Mouse (Mus musculus): Measurements from ENCODE around the gene Sh3bgrl2. TPM values are rescaled to one million over a fixed set of nuclear protein-coding genes. Genes with fewer than 3 reads are reported as not detected.

Sh3bgrl2 gene
- polyA plus RNA-seq, 1 experiment from 2014 or later: 10.9 TPM

DNA sequence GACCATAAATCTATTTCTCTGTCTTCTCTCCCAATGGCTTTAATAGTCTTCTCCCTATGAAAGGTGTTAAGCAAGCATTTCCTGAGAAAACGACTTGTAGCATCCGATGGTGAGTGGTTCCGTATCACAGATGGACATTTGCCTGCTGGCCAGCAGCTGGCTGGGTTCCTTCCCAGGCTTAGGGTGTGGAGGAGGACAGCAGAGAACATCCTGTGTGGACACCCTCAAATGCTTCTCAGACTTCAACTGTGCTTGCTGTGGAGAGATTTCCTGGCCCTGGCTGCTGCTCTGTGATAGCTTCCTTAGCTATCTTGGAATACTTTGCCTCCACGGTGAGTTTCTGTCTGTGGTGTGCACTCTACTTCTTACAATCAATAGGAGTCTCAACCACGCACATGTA lies 76.1 kb downstream of the Sh3bgrl2 start:
- Histone ChIP-seq H3K4me1 (replicated peaks) (peaks cover 10% of the 10 kb centered on the region), H3K27ac (no peak overlapping the region), H3K4me2 (no peak overlapping the region), H3K4me3 (no peak overlapping the region), H3K36me3 (no peaks in the 10 kb centered on the region), H3K9me3 (no peaks in the 10 kb centered on the region), H3K27me3 (no peaks in the 10 kb centered on the region), H3K9ac (no peak overlapping the region)
- 83% methylated on average over 5 of the region's 5 CpGs for WGBS
- ATAC-seq (ENCODE audit: low FRiP score): no peak

- WGBS: 80% methylated on average over 5 of the region's 5 CpGs
- H3K27ac ChIP-seq: no peak overlapping the region
- ATAC-seq (ENCODE audit: low FRiP score): no peak
Observed at GRCm38 (mm10) chr9:83625085-83625484, 77.0 kb downstream of the Sh3bgrl2 start.

GRCm38 (mm10) chr9:83628669-83629612 lies 80.8 kb downstream of the Sh3bgrl2 start:
- Histone ChIP-seq H3K4me2 (peak overlapping the region; percentile 35), H3K27me3 (no peaks in the 10 kb centered on the region), H3K4me1 (replicated peaks) (peaks cover 14% of the 10 kb centered on the region), H3K27ac (peak overlapping the region; percentile 90), H3K4me3 (0 out of 2 replicates have a peak overlapping the region, but pooled peaks have one; percentile 3), H3K9me3 (no peaks in the 10 kb centered on the region), H3K9ac (peak overlapping the region; percentile 47), H3K36me3 (no peaks in the 10 kb centered on the region)
- WGBS: 27% methylated on average over 19 of the region's 19 CpGs
- peak; percentile 82 for ATAC-seq (ENCODE audit: low FRiP score)

More at GRCm38 (mm10) chr9:83625085-83625484, 77.0 kb downstream of the Sh3bgrl2 start:
- no peaks in the 10 kb centered on the region for H3K9me3 ChIP-seq
- no peak overlapping the region for H3K4me3 ChIP-seq
- H3K4me1 ChIP-seq (replicated peaks): peaks cover 14% of the 10 kb centered on the region
- H3K36me3 ChIP-seq: no peaks in the 10 kb centered on the region
- no peak overlapping the region for H3K9ac ChIP-seq
- no peaks in the 10 kb centered on the region for H3K27me3 ChIP-seq
- H3K4me2 ChIP-seq: no peak overlapping the region

DNA sequence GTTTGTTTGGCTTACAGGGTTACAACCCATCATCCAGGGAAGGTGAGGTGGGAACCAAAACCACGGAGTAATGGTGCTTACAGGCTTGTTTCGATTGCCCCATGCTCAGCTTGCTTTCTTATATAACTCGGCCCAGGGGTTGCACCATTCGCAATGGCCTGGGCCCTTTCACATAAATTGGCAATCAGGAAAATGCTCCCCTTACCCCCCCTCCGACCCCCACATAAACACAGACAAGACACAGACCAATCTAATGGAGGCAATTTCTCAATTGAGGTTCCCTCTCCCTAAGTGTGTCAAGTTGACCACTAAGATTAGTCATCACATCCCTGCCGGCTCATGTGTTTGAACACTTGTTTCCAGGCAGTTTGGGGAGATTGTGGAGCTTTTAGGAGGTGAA lies 82.2 kb downstream of the Sh3bgrl2 start:
- no peak overlapping the region for H3K9ac ChIP-seq

DNA sequence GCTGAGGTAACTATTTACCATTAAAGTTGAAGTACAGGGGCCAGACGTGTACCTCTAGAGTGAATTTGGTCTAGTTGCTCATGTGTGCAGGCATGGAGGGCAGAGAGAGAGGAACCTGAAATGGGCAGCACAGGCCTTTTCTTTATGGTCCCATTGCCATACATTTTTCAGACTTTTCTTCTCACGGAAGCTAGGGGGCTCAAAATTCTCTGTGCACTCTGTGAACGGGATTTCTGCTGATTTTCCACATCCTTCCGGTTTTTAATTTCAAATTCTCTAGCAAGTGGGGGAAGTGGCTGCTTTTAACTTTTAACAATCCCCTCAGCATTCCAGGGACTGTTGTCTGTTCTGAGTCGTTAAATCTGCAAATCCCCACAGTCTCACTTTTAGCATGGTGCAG lies 83.8 kb downstream of the Sh3bgrl2 start:
- 63% methylated on average over 5 of the region's 5 CpGs for WGBS
- Histone ChIP-seq H3K27ac (no peak overlapping the region), H3K4me2 (no peak overlapping the region), H3K4me3 (no peak overlapping the region), H3K27me3 (no peaks in the 10 kb centered on the region), H3K4me1 (replicated peaks) (peaks cover 20% of the 10 kb centered on the region), H3K36me3 (no peaks in the 10 kb centered on the region), H3K9me3 (no peaks in the 10 kb centered on the region), H3K9ac (no peak overlapping the region)
- ATAC-seq (ENCODE audit: low FRiP score): no peak

More for the DNA sequence above, 82.2 kb downstream of the Sh3bgrl2 start:
- 79% methylated on average over 6 of the region's 6 CpGs for whole genome bisulfite sequencing
- Histone ChIP-seq H3K27ac (peak overlapping the region; percentile 35; the same call in 1 of the 2 replicates), H3K4me2 (no peak overlapping the region), H3K9me3 (no peaks in the 10 kb centered on the region), H3K36me3 (no peaks in the 10 kb centered on the region), H3K4me1 (replicated peaks) (peaks cover 14% of the 10 kb centered on the region), H3K27me3 (no peaks in the 10 kb centered on the region), H3K4me3 (no peak overlapping the region)
- ATAC-seq (ENCODE audit: low FRiP score): no peak

DNA sequence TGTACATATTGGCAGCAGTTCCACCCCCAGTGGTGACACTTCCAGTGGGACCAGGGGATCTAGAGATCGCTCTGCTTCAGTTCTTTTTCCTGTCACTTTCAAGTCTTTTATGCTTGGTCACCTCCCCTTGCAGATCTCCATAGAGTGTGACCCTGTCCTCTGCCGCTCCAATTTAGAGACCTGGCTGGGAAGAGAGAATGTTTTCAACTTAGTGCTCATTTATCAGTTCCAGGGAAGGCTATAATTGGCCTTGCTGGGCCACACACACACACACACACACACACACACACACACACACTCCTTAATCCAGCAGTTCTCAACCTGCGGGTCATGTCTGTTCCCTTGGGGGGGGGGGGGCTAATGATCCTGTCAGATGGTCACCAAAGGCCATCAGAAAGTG lies 86.6 kb downstream of the Sh3bgrl2 start:
- Histone ChIP-seq H3K27me3 (no peaks in the 10 kb centered on the region), H3K27ac (no peak overlapping the region), H3K36me3 (no peaks in the 10 kb centered on the region), H3K9me3 (no peaks in the 10 kb centered on the region), H3K4me2 (no peak overlapping the region), H3K4me1 (replicated peaks) (peaks cover 7% of the 10 kb centered on the region), H3K9ac (no peak overlapping the region), H3K4me3 (no peak overlapping the region)
- WGBS: 50% methylated on average over 3 of the region's 3 CpGs
- ATAC-seq (ENCODE audit: low FRiP score): no peak

DNA sequence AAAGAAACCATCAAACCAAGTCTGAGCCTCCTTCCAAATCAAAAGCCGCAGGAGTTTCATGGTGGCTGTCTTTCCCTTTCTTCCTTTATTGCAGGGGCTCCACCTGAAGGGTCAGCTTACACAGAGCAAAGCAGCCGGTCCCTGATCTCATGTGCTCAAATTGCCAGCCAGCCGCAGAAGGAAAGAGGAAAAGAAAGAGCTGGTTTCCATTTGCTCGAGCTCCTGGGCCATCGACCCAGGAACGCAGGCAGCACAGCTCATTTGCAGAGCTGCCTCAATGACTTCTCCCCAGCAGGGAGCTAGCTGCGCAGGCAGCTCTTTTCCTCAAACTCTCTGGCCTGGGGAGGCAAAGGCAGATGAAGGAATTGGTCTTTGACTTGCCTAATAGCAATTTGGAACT lies 87.9 kb downstream of the Sh3bgrl2 start:
- no peaks in the 10 kb centered on the region for H3K9me3 ChIP-seq
- no peaks in the 10 kb centered on the region for H3K27me3 ChIP-seq
- no peak overlapping the region for H3K9ac ChIP-seq
- peak; percentile 43; the same call in 1 of the 2 replicates for ATAC-seq (ENCODE audit: low FRiP score)
- peak overlapping the region; percentile 81 for H3K27ac ChIP-seq
- no peaks in the 10 kb centered on the region for H3K36me3 ChIP-seq
- WGBS: 3% methylated on average over 7 of the region's 7 CpGs
- peaks cover 7% of the 10 kb centered on the region for H3K4me1 ChIP-seq (replicated peaks)
- no peak overlapping the region for H3K4me3 ChIP-seq
- H3K4me2 ChIP-seq: peak overlapping the region; percentile 19

- Histone ChIP-seq H3K4me2 (no peak overlapping the region), H3K36me3 (no peaks in the 10 kb centered on the region), H3K4me1 (replicated peaks) (peaks cover 18% of the 10 kb centered on the region), H3K9ac (no peak overlapping the region), H3K9me3 (no peaks in the 10 kb centered on the region), H3K27ac (no peak overlapping the region), H3K27me3 (no peaks in the 10 kb centered on the region), H3K4me3 (no peak overlapping the region)
- ATAC-seq (ENCODE audit: low FRiP score): no peak
- 37% methylated on average over 4 of the region's 4 CpGs for WGBS
Observed at GRCm38 (mm10) chr9:83643139-83643538, 95.0 kb downstream of the Sh3bgrl2 start.

GRCm38 (mm10) chr9:83643833-83644232 lies 95.7 kb downstream of the Sh3bgrl2 start:
- Histone ChIP-seq H3K9ac (no peak overlapping the region), H3K4me3 (no peak overlapping the region), H3K4me2 (no peak overlapping the region), H3K27ac (peak overlapping the region; percentile 66), H3K27me3 (no peaks in the 10 kb centered on the region), H3K9me3 (no peaks in the 10 kb centered on the region), H3K36me3 (no peaks in the 10 kb centered on the region), H3K4me1 (replicated peaks) (peaks cover 24% of the 10 kb centered on the region)
- ATAC-seq (ENCODE audit: low FRiP score): no peak
- WGBS: 44% methylated on average over 4 of the region's 4 CpGs

GRCm38 (mm10) chr9:83646215-83646614 lies 98.1 kb downstream of the Sh3bgrl2 start:
- no peaks in the 10 kb centered on the region for H3K9me3 ChIP-seq
- no peaks in the 10 kb centered on the region for H3K27me3 ChIP-seq
- H3K36me3 ChIP-seq: no peaks in the 10 kb centered on the region
- no peak overlapping the region for H3K4me2 ChIP-seq
- H3K4me3 ChIP-seq: no peak overlapping the region
- H3K4me1 ChIP-seq (replicated peaks): peaks cover 25% of the 10 kb centered on the region
- no peak overlapping the region for H3K27ac ChIP-seq
- H3K9ac ChIP-seq: no peak overlapping the region
- WGBS: 88% methylated on average over 2 of the region's 2 CpGs
- ATAC-seq (ENCODE audit: low FRiP score): no peak

GRCm38 (mm10) chr9:83646691-83647090 lies 98.6 kb downstream of the Sh3bgrl2 start:
- Histone ChIP-seq H3K4me3 (no peak overlapping the region), H3K4me1 (replicated peaks) (peaks cover 25% of the 10 kb centered on the region), H3K27me3 (no peaks in the 10 kb centered on the region), H3K9me3 (no peaks in the 10 kb centered on the region), H3K36me3 (no peaks in the 10 kb centered on the region), H3K27ac (no peak overlapping the region), H3K4me2 (no peak overlapping the region), H3K9ac (no peak overlapping the region)
- no peak for ATAC-seq (ENCODE audit: low FRiP score)
- 90% methylated on average over 5 of the region's 5 CpGs for WGBS

DNA sequence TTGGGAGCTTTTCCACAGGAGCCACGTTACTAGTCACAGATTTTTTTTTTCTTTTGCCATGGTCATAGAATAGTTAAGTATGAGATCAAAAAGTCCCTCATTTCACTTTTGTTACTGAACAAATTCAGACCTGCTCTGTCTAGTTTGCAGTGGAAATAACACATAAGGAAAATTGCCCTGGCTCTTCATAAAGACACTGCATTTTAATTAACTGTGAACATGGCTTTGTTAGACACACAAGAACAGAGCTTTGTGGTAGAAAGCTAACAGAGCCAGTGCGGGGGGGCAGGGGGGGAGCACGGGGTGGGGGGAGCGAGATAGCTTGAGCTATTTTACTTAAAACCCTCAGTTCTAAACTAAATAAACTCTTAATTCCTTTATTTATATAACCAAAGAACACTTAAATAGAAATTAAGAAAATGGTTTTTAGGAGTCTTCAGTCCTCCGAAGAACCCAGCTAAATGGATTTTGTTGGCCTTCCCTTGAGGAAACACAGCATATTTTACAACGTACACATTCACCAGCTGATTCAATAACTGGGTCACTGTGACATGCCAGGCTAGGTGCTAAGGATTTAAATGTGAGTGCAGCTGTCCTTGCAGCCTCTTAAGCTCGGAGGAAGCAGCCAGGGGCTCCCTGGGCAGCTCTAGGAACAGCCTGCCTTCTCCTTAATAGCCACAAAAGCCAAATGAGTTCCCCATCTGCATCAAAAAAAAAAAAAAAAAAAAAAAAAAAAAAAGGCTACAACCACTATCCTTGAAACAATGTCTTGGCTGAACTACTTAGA lies 100.0 kb downstream of the Sh3bgrl2 start:
- H3K9ac ChIP-seq: no peak overlapping the region
- no peaks in the 10 kb centered on the region for H3K36me3 ChIP-seq
- 0 out of 2 replicates have a peak, but pooled peaks cover 2% of the 10 kb centered on the region for H3K27me3 ChIP-seq
- ATAC-seq (ENCODE audit: low FRiP score): 0 out of 2 replicates have a peak, but pooled peaks have one; percentile 29
- no peak overlapping the region for H3K4me2 ChIP-seq
- peaks cover 23% of the 10 kb centered on the region for H3K4me1 ChIP-seq (replicated peaks)
- WGBS: 20% methylated on average over 7 of the region's 7 CpGs
- H3K4me3 ChIP-seq: no peak overlapping the region
- peak overlapping the region; percentile 69; the same call in 1 of the 2 replicates for H3K27ac ChIP-seq
- no peaks in the 10 kb centered on the region for H3K9me3 ChIP-seq
